In the genomic region with DNA sequence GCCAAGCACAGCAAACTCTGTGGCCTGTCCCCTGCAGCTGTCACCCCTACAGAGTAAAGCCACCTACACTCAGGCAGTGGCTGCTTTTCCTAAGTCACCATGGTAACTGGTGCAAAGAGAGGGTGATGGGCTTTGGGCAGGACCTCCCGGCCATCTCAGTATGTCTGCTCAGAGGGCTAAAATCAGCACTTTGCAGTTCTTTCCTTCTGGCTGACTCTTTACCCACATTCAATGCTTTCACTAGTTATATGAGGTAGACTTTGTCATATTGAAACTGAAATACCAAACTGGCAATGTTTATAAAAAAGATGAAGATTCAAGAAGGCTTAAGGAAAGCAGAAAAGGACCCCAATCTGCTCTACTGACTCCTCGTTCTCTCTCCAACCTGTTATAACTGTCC, we compare ENCODE assay signal across 16 mouse cellular contexts.
"Had no signal": no experiment of that assay in that cellular context is flagged by ENCODE, and none has a peak within 500 bp of the region (broad histone marks: within the 10 kb centered on the region; RNA-seq: fewer than 3 reads in every experiment).

No protein-coding gene starts in this region.

- H3K4me2 ChIP-seq: kidney, embryonic 15.5 days; limb, embryonic 12.5 days; neural tube, embryonic 15.5 days had no signal

- H3K27me3 ChIP-seq: kidney, embryonic 15.5 days; limb, embryonic 12.5 days; neural tube, embryonic 15.5 days had no signal

- H3K9me3 ChIP-seq: kidney, embryonic 15.5 days; limb, embryonic 12.5 days; midbrain, embryonic 10.5 days; neural tube, embryonic 15.5 days had no signal

- H3K27ac ChIP-seq: kidney, embryonic 15.5 days; limb, embryonic 12.5 days; liver, embryonic 14.5 days; midbrain, embryonic 10.5 days; neural tube, embryonic 15.5 days; stomach, postnatal 0 days had no signal

- ATAC-seq: lung, postnatal 0 days had no signal

- H3K4me3 ChIP-seq: kidney, embryonic 15.5 days; limb, embryonic 12.5 days; midbrain, embryonic 10.5 days; myocyte; neural tube, embryonic 15.5 days had no signal

- H3K4me1 ChIP-seq: limb, embryonic 12.5 days; midbrain, embryonic 10.5 days; neural tube, embryonic 15.5 days had no signal

- DNase-seq: kidney, adult 11 months; kidney, postnatal 14 days; liver; lung, adult 2 months; lung, postnatal 4 days; right cerebral cortex, adult 18-20 months; right cerebral cortex, postnatal 25 days; thymus, postnatal 4 days had no signal

- H3K9ac ChIP-seq: kidney, embryonic 15.5 days; limb, embryonic 12.5 days; liver, embryonic 14.5 days; neural tube, embryonic 15.5 days had no signal
